Mouse (Mus musculus) ES-E14 (cell line): ENCODE data around the gene Hoxc5. TPM values are rescaled to one million over a fixed set of nuclear protein-coding genes. Genes with fewer than 3 reads are reported as not detected.

Source experiments
- DNase-seq: peaks from one replicate; pipeline ENCODE4 v3.0.0-alpha.2; 2013; ENCODE audit warnings: low read depth, low spot score
- H3K27ac ChIP-seq: 2 replicates; pipeline ENCODE4 v1.5.1; 2012; ENCODE audit warnings: low read depth, mild to moderate bottlenecking, low read length, moderate library complexity, mixed read lengths; ENCODE audit not compliant: poor library complexity, insufficient read depth, severe bottlenecking
- H3K36me3 ChIP-seq: 2 replicates; pipeline ENCODE4 v1.6.1; 2012; ENCODE audit warnings: mild to moderate bottlenecking, low read length, moderate library complexity, mixed read lengths; ENCODE audit not compliant: control insufficient read depth, poor library complexity, insufficient read depth, severe bottlenecking
- H3K4me1 ChIP-seq, 2 experiments: fragments of 150-350 bp in 1 of 2; sonication (generic) in 1 of 2; 2 replicates each; pipeline ENCODE4 v1.6.1; 2012; ENCODE audit warnings: low read length in 2 of 2, mild to moderate bottlenecking in 1 of 2, mixed read lengths in 1 of 2; ENCODE audit not compliant: control insufficient read depth in 2 of 2, insufficient read depth in 2 of 2, poor library complexity in 1 of 2
- H3K4me3 ChIP-seq, 2 experiments: fragments of 150-350 bp in 1 of 2; sonication (generic) in 1 of 2; 2 replicates each; pipeline ENCODE4 v1.5.1; 2012; ENCODE audit warnings: low read length in 2 of 2, low read depth in 1 of 2, mild to moderate bottlenecking in 1 of 2, mixed read lengths in 1 of 2; ENCODE audit not compliant: insufficient read depth in 1 of 2, poor library complexity in 1 of 2, severe bottlenecking in 1 of 2
- H3K9ac ChIP-seq: 2 replicates; pipeline ENCODE4 v1.6.1; 2012; ENCODE audit warnings: low read depth, mild to moderate bottlenecking, low read length, mixed read lengths; ENCODE audit not compliant: poor library complexity, insufficient read depth, severe bottlenecking
- H3K9me3 ChIP-seq: fragments of 150-350 bp; sonication (generic); 2 replicates; pipeline ENCODE4 v1.6.1; 2012; ENCODE audit warnings: low read depth, mild to moderate bottlenecking, low read length; ENCODE audit not compliant: control insufficient read depth, insufficient read depth
- CHD2 ChIP-seq: IDR thresholded peaks from 2 replicates; pipeline ENCODE4 v1.6.1; 2014; ENCODE audit warnings: mild to moderate bottlenecking, low read depth, low read length, inconsistent platforms
- HCFC1 ChIP-seq: IDR thresholded peaks from 2 replicates; pipeline ENCODE4 v1.6.1; 2012; ENCODE audit warnings: low read length, inconsistent platforms, borderline replicate concordance; ENCODE audit not compliant: insufficient read depth
- MAFK ChIP-seq: IDR thresholded peaks from 2 replicates; pipeline ENCODE4 v1.6.1; 2014; ENCODE audit warnings: mild to moderate bottlenecking, low read depth, low read length, inconsistent platforms; ENCODE audit not compliant: insufficient read depth
- ZC3H11A ChIP-seq: IDR thresholded peaks from 2 replicates; pipeline ENCODE4 v1.6.1; 2012; ENCODE audit warnings: low read depth, mild to moderate bottlenecking, inconsistent platforms, low read length, borderline replicate concordance
- ZNF384 ChIP-seq: IDR thresholded peaks from 2 replicates; pipeline ENCODE4 v1.6.1; 2012; ENCODE audit warnings: low read depth, low read length, inconsistent platforms
- in situ Hi-C, 2 experiments: fragments of 600-800 bp; cut with MboI; formaldehyde crosslinking; loops; one replicate each; pipeline ENCODE4 v1.15.1; 2025; ENCODE audit warnings: low sequenced_read_pairs in 2 of 2, inconsistent platforms in 1 of 2; ENCODE audit not compliant: unreplicated experiment in 2 of 2
- total RNA-seq: library from RNA; depleted of rRNA; stranded (reverse); fragments of 300-350 nt; gene quantifications from 2 replicates; pipeline ENCODE4 v1.2.3, GENCODE M21; 2012

Hoxc5 gene
- total RNA-seq, 1 experiment, result 0.22 TPM

DNA sequence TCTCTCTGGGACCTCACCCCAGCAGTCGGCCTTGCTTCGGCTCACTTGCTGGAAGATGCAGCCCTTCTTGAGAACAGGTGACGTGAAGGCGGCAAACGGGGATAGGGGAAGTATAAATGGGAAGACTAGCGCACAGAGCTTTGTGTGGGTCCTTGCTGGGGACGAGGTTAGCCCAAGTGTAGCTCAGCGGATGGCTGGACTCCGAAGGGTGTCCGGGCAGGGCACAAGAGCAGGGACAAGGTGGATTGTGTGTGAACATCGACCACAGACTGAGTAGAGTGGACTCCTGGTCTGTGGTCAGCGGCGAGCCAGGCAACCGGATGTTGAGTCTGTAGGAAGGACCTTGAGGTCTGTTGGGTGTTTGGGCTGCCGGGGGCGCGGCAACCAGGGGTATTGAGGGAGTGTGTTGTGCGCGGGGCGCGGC, 8.5 kb downstream of the Hoxc5 start:
- H3K9me3 ChIP-seq, result no peaks in the 10 kb centered on the region
- TF ChIP-seq CHD2 (no peak), MAFK (no peak), ZNF384 (no peak)
- peaks cover 0 to 6% of the 10 kb centered on the region in 2 experiments; a peak in 1 of 4 replicates for H3K4me1 ChIP-seq
- DNase-seq, result no peak
- H3K4me3 ChIP-seq, result peak overlapping the region in 1 of 2 experiments; percentile 20; a peak in 1 of 4 replicates
- H3K36me3 ChIP-seq, result no peaks in the 10 kb centered on the region
- H3K27ac ChIP-seq, result no peak overlapping the region
- in situ Hi-C loops, result loop anchor here in 1 of 2 experiments (25.0 kb wide), 1 partner anchor 337 kb away; the partner anchor contains the start of gene Gpr84
- no peak overlapping the region for H3K9ac ChIP-seq

DNA sequence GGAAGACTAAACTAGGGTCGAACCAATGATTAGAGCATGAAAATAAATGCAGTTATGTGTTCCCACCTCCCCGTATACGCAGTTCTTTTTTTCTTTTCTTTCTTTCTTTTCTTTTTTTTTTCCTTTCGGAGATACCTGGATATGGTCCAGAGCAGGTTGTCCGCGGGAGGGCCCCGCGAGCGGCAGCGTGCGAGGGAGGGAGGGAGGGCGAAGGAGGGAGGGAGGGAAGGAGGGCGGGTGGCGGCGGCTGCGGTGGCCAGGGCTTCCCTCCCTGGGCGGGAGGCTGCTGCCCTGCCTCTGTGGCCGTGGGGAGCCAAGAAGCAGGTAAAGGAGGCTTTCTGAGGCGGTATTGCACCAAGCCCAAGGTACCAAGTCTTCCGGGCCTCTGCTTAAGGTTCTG, 8.9 kb downstream of the Hoxc5 start, which contains the start of gene Hoxc9:
Gene Hoxc9 (plus strand): TSS at position 269 of the 400 bp plus-strand sequence.
- Histone ChIP-seq H3K4me3 (peak within 1 kb of the TSS; percentile 2 to 20; a peak in 2 of 4 replicates), H3K9ac (no peak within 1 kb of the TSS), H3K27ac (no peak within 1 kb of the TSS), H3K4me1 (peaks cover 0 to 6% of the 10 kb centered on the region in 2 experiments; a peak in 1 of 4 replicates), H3K9me3 (no peaks in the 10 kb centered on the region), H3K36me3 (no peaks in the 10 kb centered on the region)
- no peak for DNase-seq
- in situ Hi-C loops, result loop anchor here in 1 of 2 experiments (25.0 kb wide), 1 partner anchor 336 kb away; the partner anchor contains the start of gene Gpr84
- TF ChIP-seq ZC3H11A (no peak), ZNF384 (no peak), MAFK (no peak), CHD2 (no peak), HCFC1 (0 out of 2 replicates have a peak, but pooled peaks have one; percentile 18)

DNA sequence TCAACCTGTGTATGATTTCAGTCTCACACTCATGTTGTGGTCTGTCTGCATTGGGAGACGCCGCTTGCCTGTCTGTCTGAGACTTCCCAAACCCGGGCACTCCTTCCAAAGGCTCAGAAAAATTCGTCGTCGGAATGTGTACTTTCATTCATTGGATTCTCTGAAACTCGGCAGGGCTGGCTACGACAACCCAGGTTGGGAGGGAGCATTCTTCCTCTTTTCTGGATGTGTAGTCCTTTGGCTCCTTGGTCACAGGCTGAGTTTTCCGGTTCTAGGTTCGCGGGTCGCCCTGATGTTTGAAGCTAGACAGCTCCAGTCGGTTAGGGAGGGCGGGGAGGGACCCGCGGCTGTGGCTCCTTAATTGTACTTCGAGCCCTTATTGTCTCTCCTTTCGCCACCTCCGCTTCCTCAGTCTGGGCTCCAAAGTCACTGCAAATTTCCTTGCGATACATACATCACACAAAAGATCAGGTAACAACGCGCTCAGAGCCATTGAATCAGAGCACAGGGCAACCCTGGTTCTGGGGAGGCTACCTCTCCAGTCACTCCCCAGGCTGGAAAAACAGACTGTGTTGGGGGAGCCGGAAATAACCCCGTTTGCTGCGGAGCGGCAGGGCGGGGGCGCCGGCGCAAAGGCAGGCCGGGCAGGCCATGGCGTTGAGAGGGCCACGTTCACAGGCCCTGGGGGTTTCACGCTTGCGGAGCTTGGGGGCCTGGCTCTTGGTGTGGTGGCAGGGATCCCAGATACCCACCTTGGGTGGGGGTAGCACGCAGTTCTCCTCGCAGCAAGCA, 9.6 kb downstream of the Hoxc5 start:
- Histone ChIP-seq H3K9me3 (no peaks in the 10 kb centered on the region), H3K9ac (no peak overlapping the region), H3K4me3 (peak overlapping the region; percentile 2 to 18; a peak in 2 of 4 replicates), H3K4me1 (peaks cover 0 to 6% of the 10 kb centered on the region in 2 experiments; a peak in 1 of 4 replicates), H3K27ac (no peak overlapping the region), H3K36me3 (no peaks in the 10 kb centered on the region)
- TF ChIP-seq CHD2 (no peak), ZNF384 (no peak), HCFC1 (no peak), ZC3H11A (no peak), MAFK (no peak)
- DNase-seq, result no peak
- in situ Hi-C loops, result loop anchor here in 1 of 2 experiments (25.0 kb wide), 1 partner anchor 335 kb away; the partner anchor contains the start of gene Gpr84

DNA sequence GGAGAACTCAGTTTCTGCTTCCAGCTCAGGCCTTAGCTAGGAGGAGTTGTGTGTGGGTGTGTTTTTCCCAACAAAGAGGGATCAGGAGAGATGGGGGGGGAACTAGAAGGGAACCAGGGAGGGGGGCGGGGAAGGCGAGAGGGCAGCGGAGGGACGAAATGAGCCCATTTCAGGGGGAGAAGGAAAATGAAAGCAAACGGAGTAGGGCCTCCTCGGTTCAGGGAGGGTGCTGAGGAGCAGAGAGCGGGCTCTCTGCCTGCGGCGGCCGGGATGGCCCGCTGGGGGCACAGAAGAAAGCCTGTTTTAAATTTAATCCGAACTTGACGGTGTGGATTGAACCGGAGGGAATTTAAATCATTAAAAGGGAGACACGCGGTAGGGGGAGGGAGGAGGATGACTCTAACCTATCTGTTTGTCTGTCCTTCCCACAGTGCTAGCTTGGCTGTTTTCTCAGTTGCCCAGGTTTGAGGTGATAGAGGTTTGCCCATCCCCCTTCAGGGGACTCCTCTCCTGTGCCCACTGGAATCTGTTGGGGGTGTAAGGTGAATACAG, 10.3 kb downstream of the Hoxc5 start:
- Histone ChIP-seq H3K36me3 (no peaks in the 10 kb centered on the region), H3K9me3 (no peaks in the 10 kb centered on the region), H3K9ac (no peak overlapping the region), H3K27ac (no peak overlapping the region), H3K4me1 (peaks cover 0 to 6% of the 10 kb centered on the region in 2 experiments; a peak in 1 of 4 replicates), H3K4me3 (peak overlapping the region in 1 of 2 experiments; percentile 18; a peak in 1 of 4 replicates)
- in situ Hi-C loops, result loop anchor here in 1 of 2 experiments (25.0 kb wide), 1 partner anchor 335 kb away; the partner anchor contains the start of gene Gpr84
- TF ChIP-seq CHD2 (no peak), ZC3H11A (no peak), HCFC1 (no peak), MAFK (no peak), ZNF384 (no peak)
- DNase-seq, result no peak
